Mouse (Mus musculus): ENCODE measurements around the gene Nt5c3b.

Gene Nt5c3b

DNA sequence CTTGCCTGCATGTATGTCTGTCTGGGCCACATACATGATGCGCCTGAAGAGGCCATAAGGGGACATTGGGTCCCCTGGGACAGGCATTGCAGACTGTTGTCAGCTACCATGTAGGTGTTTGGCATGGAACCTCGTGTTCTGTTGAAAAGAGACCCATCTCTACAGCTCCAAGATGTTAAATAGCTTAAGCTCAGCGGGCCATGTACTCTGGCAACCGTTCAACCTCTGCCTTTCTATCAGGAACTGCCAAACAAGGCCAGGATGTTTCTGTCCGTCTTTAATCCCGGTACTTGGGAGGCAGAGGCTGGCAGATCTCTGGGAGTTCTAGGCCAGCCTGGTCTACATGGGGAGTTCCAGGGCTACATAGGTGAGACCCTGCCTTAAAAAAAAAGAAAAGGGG is 1.0 kb upstream of the Nt5c3b start:
- DNase-seq (ENCODE audit: low read depth, low spot score) = no peak

DNA sequence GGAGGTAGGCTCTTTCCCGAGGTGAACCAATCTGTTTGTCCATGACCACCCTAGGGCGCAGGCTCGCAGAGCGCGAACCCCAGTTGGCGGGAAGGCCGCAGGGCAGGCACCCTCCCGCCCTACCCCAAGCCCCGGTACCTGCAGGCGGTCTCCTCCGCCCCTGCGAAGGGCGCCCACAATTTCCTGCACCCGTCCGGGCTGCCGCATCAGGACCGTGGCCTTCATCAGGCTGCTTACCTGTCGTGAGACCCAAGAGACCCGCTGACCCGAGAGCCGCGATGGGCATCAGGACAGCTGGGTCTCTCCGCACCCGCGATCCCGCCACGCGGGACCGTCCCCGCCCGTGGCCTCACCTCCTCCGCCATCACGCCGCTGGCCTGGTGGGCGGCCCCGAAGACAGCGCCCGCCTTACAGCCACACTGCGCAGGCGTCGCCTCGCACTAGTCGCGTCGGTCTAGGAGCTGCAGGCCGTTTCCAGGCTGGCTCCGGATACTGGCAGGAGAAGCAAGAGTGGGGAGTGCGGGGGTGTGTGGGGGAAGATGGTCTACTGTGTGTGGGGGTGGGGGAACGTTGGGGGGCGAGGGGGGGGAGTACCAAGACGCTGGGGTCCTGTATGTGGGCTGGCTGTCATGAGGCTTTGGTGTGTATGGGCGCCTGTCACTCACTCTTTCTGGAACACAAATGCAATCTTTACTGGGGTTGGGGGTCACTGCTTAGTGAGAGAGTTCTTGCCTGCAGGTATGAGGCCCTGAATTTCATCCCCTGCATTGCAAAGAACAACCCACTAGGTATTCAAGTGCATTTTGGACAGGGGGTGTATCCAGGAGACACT is 701 bp downstream of the Nt5c3b start:
- peaks cover 2% of the 10 kb centered on the region for H3K36me3 ChIP-seq (ENCODE audit: control insufficient read depth, insufficient read depth, low read length, poor library complexity, severe bottlenecking)
- DNase-seq (ENCODE audit: low read depth, low spot score) = peak; percentile 85
- H3K27me3 ChIP-seq (ENCODE audit: control insufficient read depth, insufficient read depth, low read length, poor library complexity, severe bottlenecking) = no peaks in the 10 kb centered on the region

More for the DNA sequence above, 1.0 kb upstream of the Nt5c3b start:
- no peaks in the 10 kb centered on the region for H3K36me3 ChIP-seq (ENCODE audit: control insufficient read depth, insufficient read depth, low read length, poor library complexity, severe bottlenecking)
- no peaks in the 10 kb centered on the region for H3K27me3 ChIP-seq (ENCODE audit: control insufficient read depth, insufficient read depth, low read length, poor library complexity, severe bottlenecking)

DNA sequence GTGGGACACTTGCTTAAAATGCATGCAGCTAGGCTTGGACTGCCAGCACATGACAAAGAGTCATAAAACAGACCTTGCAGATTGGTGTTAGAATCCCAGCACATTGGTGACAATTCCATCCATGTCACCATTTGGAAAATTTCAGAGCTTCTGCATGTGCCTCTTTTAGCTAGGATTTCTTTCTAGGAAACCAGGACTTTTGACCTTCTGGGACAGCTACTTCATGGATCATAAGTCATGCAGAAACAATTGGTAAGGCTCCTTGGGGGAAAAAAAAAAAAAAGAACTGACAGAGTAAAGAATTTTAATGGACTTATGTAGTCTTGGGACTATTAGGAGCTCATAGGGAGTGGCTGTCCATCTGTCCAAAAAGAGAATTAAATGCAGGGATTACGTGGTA is 3.7 kb downstream of the Nt5c3b start:
- Histone ChIP-seq H3K27me3 (ENCODE audit: control insufficient read depth, insufficient read depth, low read length, poor library complexity, severe bottlenecking) (no peaks in the 10 kb centered on the region), H3K36me3 (ENCODE audit: control insufficient read depth, insufficient read depth, low read length, poor library complexity, severe bottlenecking) (peaks cover 2% of the 10 kb centered on the region)
- DNase-seq (ENCODE audit: low read depth, low spot score) = no peak

DNA sequence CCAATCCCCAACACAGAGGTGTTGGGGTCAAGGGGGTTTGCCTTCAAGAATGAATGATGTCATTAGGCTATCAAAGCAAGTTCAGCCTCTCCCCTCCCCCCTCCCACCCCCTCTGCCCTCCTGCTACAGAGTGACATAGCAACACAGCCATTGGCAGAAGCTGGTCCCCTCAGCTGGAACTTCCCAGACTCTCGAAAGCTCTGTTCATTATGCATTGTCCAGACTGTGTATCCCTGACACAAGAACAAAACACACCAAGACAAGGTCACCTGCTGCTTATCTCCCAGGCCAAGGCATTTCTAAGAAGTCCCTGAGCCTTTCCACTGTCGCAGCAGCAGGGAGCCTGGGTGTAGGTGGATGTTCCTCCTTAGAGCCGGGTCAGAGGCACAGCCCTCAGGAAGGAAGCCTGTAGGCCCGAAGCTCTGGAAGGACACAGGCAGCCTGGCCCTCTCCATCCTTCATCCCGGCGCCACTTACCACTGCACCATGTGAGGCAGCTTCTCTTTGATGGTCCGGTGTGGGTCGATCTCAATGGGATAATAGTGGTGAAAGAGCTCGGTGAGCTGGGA is 5.8 kb downstream of the Nt5c3b start:
- peaks cover 2% of the 10 kb centered on the region for H3K36me3 ChIP-seq (ENCODE audit: control insufficient read depth, insufficient read depth, low read length, poor library complexity, severe bottlenecking)
- no peaks in the 10 kb centered on the region for H3K27me3 ChIP-seq (ENCODE audit: control insufficient read depth, insufficient read depth, low read length, poor library complexity, severe bottlenecking)
- DNase-seq (ENCODE audit: low read depth, low spot score) = no peak

DNA sequence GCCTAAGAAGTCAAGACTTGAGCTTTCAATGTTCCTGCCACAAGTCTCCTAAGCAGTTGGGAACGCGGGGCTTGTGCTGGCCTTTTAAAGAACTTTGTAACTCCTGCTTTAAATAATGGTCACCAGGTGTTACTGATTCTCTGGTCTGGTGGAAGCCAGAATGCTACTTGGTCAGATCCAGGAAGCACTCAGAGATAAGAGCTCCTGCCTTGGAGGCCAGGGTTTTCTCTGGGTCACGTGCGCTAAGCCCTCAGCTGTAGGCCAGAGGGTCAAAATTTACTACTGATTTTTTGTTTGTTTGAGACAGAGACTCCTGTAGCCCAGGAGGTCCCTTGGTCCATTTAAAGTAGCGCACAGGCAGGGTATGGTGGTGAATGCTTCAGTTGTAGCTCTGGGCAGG is 9.6 kb downstream of the Nt5c3b start:
- DNase-seq (ENCODE audit: low read depth, low spot score) = no peak
- H3K27me3 ChIP-seq (ENCODE audit: control insufficient read depth, insufficient read depth, low read length, poor library complexity, severe bottlenecking) = no peaks in the 10 kb centered on the region
- H3K36me3 ChIP-seq (ENCODE audit: control insufficient read depth, insufficient read depth, low read length, poor library complexity, severe bottlenecking) = peaks cover 4% of the 10 kb centered on the region

DNA sequence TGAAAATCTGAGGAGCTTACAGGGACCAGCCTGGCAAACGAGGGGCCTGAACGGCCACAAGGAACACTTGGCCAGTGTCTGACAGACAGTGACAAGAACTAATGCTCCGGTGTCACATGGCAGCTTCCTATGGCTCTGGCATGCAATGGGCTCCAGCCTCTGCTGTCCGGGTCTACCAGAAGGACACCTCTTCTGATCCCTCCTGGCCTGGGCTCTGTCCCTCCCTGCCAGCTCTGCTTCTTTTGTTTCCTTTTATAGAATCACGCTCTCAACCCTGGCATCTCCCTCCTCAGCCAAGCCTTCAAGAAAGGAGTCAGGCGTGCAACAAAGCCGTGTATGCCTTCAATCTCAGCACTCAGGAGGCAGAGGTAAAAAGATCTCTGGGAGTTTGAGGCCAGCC is 11.6 kb downstream of the Nt5c3b start:
- H3K27me3 ChIP-seq (ENCODE audit: control insufficient read depth, insufficient read depth, low read length, poor library complexity, severe bottlenecking) = no peaks in the 10 kb centered on the region
- no peak for DNase-seq (ENCODE audit: low read depth, low spot score)
- peaks cover 2% of the 10 kb centered on the region; the same call in 1 of the 2 replicates for H3K36me3 ChIP-seq (ENCODE audit: control insufficient read depth, insufficient read depth, low read length, poor library complexity, severe bottlenecking)

DNA sequence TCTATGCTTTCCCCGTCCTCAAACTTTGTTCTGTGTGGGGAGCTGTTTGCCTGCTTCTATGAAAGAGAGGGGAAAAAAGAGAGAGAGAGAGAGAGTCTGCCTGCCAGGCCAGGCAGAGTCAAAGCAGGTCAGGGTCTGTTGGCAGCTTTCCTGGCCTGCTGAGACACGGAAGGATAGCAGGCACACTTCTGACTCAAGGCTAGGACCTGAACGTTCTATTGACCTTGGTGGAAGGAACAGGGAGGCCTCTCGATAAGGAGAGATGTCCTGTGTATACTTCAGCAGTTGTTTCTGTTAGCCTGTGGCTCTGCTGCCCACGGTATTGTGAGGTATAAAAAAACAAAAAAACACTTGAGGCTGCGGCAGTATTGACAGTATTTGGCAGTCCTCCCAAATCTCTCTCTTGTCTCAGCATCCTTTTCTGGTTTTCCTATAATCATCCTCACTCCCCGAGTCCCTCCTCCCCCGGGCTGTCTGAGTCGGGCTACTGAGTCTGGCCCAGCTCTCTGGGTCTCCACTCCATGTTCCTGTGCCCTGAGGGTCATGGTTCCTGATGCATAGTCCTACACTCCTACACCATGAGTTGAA is 12.9 kb downstream of the Nt5c3b start:
- Histone ChIP-seq H3K36me3 (ENCODE audit: control insufficient read depth, insufficient read depth, low read length, poor library complexity, severe bottlenecking) (peaks cover 2% of the 10 kb centered on the region; the same call in 1 of the 2 replicates), H3K27me3 (ENCODE audit: control insufficient read depth, insufficient read depth, low read length, poor library complexity, severe bottlenecking) (no peaks in the 10 kb centered on the region)
- no peak for DNase-seq (ENCODE audit: low read depth, low spot score)

DNA sequence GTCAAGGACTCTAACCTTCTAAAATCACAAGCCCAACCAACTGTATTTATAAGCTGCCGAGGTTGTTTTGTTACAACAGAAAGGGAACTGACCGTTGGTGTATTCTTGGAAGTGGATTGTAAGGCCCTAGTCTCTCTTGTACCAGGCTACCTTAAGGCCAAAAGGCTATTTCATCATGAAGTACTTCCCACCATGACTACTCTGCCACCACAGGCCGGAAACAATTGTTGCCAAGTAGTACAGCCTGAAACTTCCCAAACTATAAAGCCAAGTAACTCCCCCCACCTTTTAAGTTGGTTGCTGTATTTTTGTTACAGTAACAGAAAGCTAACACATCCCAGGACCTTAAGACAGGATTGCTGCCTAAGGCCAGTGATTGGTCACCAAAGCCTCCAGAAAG is 14.8 kb downstream of the Nt5c3b start:
- DNase-seq (ENCODE audit: low read depth, low spot score) = no peak
- peaks cover 2% of the 10 kb centered on the region; the same call in 1 of the 2 replicates for H3K36me3 ChIP-seq (ENCODE audit: control insufficient read depth, insufficient read depth, low read length, poor library complexity, severe bottlenecking)
- no peaks in the 10 kb centered on the region for H3K27me3 ChIP-seq (ENCODE audit: control insufficient read depth, insufficient read depth, low read length, poor library complexity, severe bottlenecking)

DNA sequence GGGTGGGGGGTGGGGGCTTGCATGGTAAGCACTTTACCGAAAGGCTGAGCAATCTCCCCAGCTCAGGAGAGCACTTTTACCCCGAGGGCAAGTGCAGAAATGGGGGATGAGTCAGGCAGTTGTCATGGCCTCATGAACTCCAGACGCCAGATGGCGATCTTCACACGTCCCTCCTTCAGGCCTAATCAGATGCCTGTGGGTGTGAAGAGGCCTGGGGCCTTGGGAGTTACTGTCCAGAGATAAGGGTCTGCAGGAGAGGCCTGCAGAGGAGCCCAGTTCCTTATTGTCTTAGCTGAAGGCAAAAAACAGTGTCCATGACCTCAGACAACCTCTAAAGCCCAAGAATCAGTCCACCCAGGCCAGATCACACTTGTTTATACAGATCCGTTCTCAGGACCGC is 15.8 kb downstream of the Nt5c3b start:
- no peaks in the 10 kb centered on the region for H3K27me3 ChIP-seq (ENCODE audit: control insufficient read depth, insufficient read depth, low read length, poor library complexity, severe bottlenecking)
- H3K36me3 ChIP-seq (ENCODE audit: control insufficient read depth, insufficient read depth, low read length, poor library complexity, severe bottlenecking) = peaks cover 2% of the 10 kb centered on the region; the same call in 1 of the 2 replicates
- DNase-seq (ENCODE audit: low read depth, low spot score) = peak; percentile 48

DNA sequence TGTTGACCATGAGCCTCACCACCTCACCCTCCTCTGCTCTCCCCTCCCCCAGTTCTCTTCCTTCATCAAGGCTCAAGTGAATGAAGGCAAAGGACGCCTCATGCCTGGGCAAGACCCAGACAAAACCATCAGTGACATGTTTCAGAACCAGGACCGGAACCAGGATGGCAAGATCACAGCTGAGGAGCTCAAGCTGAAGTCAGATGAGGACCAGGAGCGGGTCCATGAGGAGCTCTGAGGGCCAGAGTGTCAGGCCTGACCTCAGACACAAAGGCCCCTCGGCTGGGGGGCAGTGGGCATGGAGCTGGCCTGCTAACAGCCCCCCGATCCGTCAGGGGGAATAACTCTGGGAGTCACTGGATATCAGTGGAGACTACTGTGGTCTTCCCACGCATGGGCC is 17.8 kb downstream of the Nt5c3b start:
- no peak for DNase-seq (ENCODE audit: low read depth, low spot score)
- no peaks in the 10 kb centered on the region for H3K27me3 ChIP-seq (ENCODE audit: control insufficient read depth, insufficient read depth, low read length, poor library complexity, severe bottlenecking)
- H3K36me3 ChIP-seq (ENCODE audit: control insufficient read depth, insufficient read depth, low read length, poor library complexity, severe bottlenecking) = no peaks in the 10 kb centered on the region

DNA sequence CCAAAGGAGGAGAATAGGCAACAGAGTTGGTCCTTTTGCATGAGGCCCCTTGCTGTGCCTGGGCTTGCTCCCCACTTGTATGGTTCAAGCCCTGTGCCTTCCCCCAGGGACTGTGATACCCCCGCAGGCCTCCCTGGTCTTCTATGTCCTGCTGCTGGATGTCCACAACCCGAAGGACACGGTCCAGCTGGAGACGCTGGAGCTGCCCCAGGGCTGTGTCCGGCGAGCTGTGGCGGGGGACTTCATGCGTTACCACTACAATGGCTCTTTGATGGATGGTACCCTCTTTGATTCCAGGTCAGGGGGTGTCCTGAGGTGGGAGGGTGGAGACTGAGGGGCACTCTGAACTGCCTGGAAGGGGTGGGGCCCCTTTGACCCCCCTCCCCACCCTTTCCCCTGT is 20.1 kb downstream of the Nt5c3b start:
- DNase-seq (ENCODE audit: low read depth, low spot score) = no peak
- H3K36me3 ChIP-seq (ENCODE audit: control insufficient read depth, insufficient read depth, low read length, poor library complexity, severe bottlenecking) = no peaks in the 10 kb centered on the region
- H3K27me3 ChIP-seq (ENCODE audit: control insufficient read depth, insufficient read depth, low read length, poor library complexity, severe bottlenecking) = no peaks in the 10 kb centered on the region

DNA sequence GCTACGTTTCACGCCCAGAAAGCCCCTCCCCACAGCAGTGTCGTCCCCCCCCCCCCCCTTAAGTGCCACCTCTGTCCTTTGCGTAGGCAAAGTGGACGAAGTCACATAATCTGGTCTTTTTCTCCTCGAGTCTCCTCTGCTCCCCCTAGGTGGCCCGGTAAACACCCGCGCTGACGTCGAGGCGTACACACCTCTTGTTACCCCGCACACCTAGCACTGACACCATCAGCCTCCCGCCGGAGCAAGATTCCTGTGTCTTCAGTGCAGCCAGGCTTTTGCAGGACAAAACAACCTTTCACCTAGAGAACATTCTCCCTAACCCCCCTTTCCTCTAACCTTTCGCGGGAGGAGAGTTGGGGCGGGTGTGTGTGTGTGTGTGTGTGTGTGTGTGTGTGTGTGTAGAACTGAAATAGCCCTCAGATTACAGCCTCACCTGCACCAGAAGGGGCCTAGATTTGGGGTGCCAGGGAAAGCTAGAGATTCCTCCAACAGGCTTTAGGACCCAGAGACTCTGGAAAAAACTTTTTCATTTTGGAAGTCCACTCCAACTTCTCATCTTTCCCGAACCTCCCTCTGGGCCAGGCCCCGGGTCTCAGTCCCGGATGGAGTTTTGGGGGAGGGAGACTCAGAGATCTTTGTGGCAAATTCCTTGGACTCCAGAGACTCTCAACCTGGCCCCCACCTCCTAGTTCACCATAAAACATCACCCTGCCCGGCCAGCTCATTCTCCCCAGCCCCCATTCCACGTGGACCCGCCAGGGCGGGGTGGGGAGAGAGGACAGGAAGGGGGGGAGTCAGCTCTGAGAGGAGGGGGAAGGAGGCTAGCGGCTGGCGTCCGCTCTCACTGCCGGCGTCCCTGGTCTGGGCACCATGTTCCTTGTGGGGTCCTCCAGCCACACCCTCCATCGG is 26.4 kb downstream of the Nt5c3b start, which contains the start of gene Fkbp10:
Fkbp10 (plus strand) TSS at position 784 of the 909 bp plus-strand sequence.
- Histone ChIP-seq H3K36me3 (ENCODE audit: control insufficient read depth, insufficient read depth, low read length, poor library complexity, severe bottlenecking) (no peaks in the 10 kb centered on the region), H3K27me3 (ENCODE audit: control insufficient read depth, insufficient read depth, low read length, poor library complexity, severe bottlenecking) (peaks cover 4% of the 10 kb centered on the region)
- DNase-seq (ENCODE audit: low read depth, low spot score) = peak; percentile 23

DNA sequence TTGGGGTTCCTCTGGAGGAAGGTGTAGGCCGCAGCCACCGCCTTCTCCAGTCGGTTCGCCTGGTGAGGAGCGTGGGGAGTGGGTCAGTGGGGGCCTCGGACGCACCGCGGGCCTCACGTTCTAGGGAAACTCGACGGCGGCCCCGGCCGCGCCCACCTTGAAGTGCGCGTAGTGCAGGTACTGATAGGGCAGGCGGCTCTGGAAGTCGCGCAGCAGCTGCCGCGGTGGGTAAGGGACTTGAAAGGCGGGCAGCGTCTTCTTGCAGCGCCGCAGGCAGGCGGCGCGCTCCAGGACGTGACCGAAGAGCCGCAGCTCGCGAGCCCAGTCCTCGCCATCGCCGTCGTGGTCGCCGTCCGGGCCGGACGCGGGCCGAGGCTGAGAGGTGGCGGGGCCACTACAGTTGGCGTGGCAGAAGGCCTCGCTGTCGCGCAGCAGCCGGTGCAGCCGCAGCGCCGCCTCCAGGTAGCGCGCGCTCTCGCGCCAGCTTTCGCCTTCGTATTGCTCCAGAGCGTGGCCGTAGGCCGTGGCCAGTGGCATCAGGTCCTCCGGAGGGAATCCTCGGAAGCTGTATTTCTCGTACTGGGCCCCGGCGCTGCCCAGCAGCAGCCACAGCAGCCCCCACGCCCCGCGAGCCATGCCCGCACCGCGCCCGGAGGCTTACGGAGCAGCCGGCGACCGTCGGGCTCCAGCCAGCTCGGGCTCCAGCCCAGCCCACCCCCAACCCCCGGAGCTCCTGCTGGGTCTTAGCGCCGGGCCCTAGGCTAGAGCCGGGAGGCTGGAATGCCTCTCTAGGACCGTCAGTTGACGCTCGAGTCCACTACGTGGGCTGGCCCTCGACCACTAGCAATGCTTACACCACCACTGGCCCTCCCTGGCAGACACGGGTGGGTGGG is 27.3 kb downstream of the Nt5c3b start, which contains the start of gene P3h4:
P3h4 (minus strand) TSS at position 816 of the 893 bp plus-strand sequence.
- peaks cover 4% of the 10 kb centered on the region for H3K27me3 ChIP-seq (ENCODE audit: control insufficient read depth, insufficient read depth, low read length, poor library complexity, severe bottlenecking)
- DNase-seq (ENCODE audit: low read depth, low spot score) = peak; percentile 54
- no peaks in the 10 kb centered on the region for H3K36me3 ChIP-seq (ENCODE audit: control insufficient read depth, insufficient read depth, low read length, poor library complexity, severe bottlenecking)
